Mouse (Mus musculus) kidney, adult 11 months (tissue): ENCODE measurements around the gene Phf20.

Experiments
- DNase-seq: peaks from one replicate; pipeline ENCODE4 v3.0.0; 2022

Phf20 gene

DNA sequence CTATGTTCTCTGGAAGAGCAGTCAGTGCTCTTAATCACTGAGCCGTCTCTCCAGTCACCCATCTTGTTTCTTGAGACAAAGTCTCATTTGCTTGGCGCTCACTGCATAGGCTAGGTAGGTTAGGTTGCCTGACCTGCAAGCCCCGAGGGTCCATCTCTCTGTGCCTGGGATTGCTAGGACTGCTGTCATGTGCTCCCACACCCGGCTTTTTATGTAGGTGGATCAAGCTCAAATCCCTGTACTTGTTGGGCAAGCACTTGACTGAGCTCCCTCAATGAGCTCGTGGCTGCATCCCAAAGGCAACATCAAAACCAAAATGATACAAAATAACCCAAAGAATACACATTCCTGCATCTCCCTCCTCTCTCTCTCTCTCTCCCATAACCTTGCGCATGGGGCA lies 125.3 kb downstream of the Phf20 start:
- no peak for DNase-seq

- DNase-seq = no peak
Measured at GRCm38 (mm10) chr2:156324116-156324588, 127.9 kb downstream of the Phf20 start.

GRCm38 (mm10) chr2:156324681-156325080 lies 128.4 kb downstream of the Phf20 start:
- peak; percentile 41 for DNase-seq

DNA sequence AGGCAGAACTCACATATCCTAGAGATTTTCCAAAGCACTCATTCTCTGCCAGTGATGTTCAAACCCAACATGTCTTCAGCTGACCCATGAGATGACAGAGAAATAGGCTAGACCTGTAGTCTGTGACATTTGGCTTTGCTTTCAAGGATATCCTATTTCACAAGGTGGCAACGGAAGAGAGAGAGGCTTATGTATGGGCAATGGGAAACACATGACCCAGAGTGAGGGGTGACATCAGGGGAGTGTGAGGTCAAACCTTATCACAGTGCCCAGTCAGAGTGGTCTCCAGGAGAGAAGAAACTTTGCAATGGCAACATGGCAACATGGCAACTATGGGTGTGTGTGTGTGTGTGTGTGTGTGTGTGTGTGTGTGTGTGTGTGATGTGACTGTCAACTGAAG lies 134.4 kb downstream of the Phf20 start:
- no peak for DNase-seq

GRCm38 (mm10) chr2:156331446-156331965 lies 135.2 kb downstream of the Phf20 start:
- DNase-seq = no peak

- no peak for DNase-seq
Measured at GRCm38 (mm10) chr2:156340078-156340477, 143.8 kb downstream of the Phf20 start.

- DNase-seq = peak; percentile 26
Measured at GRCm38 (mm10) chr2:156344775-156345532, 148.7 kb downstream of the Phf20 start.

- no peak for DNase-seq
Measured at GRCm38 (mm10) chr2:156348812-156349211, 152.5 kb downstream of the Phf20 start.

DNA sequence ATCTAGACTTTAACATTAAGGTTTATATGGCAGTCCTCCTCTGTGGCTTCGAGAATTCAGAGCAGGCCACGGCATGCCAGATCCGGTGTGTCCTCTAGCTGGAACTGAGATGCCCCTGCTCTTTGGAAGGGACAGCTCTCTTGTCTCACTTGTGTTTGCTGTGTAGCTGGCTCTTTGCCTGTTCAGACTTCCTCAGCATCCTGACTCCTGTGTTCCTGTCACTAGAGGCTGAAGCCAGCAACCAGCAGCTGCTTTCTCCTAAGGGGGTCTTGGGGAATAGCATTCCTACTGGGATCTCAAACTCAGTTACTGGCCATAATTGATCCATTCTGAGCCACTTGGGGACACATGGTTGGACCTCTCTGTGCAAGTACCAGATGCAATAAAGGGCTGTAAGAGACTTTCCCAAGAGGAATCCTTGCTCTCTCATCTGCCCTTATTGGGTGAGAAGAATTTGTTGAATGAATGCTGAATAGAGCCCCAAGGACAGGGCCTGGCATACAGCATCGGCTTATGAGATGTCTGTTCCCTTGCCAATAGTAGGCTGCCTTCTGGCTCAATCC lies 153.1 kb downstream of the Phf20 start:
- no peak for DNase-seq

DNA sequence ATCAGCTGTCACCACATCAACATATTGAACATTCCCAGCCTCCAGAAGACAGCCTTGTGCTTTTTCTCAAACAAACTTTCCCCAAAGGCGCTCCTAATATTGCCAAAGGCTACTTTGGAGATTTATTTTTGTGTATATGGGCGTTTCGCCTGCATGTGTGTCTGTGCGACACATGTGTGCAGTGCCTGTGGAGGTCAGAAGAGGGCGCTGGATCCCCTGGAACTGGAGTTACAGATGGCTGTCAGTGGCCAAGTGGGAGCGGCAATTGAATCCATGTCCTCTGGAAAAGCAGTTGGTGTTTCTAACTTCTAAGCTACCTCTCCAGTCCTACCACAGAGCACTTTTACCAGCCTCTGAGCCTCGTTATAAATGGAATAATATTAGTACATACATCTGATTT lies 155.0 kb downstream of the Phf20 start:
- no peak for DNase-seq

- no peak for DNase-seq
Measured at GRCm38 (mm10) chr2:156352413-156353165, 156.3 kb downstream of the Phf20 start.

GRCm38 (mm10) chr2:156353265-156353692 lies 157.0 kb downstream of the Phf20 start:
- DNase-seq = peak; percentile 18

GRCm38 (mm10) chr2:156356031-156356430 lies 159.8 kb downstream of the Phf20 start:
- DNase-seq = peak; percentile 91
